Mouse (Mus musculus) cerebellum, postnatal 25 days (tissue): Measurements from ENCODE around the gene Prkce.
A peak's percentile ranks its signal among the peaks of the same experiment; 100 is the strongest.

Source experiments
- DNase-seq, 2 experiments: peaks; one replicate each; pipeline ENCODE4 v3.0.0; 2021; ENCODE audit warnings: mixed read lengths in 2 of 2

Prkce gene

GRCm38 (mm10) chr17:86302861-86303331, 135.3 kb downstream of the Prkce start:
- no peak for DNase-seq

- DNase-seq, result no peak
These were observed 136.0 kb downstream of the Prkce start for GRCm38 (mm10) chr17:86303401-86304243.

DNA sequence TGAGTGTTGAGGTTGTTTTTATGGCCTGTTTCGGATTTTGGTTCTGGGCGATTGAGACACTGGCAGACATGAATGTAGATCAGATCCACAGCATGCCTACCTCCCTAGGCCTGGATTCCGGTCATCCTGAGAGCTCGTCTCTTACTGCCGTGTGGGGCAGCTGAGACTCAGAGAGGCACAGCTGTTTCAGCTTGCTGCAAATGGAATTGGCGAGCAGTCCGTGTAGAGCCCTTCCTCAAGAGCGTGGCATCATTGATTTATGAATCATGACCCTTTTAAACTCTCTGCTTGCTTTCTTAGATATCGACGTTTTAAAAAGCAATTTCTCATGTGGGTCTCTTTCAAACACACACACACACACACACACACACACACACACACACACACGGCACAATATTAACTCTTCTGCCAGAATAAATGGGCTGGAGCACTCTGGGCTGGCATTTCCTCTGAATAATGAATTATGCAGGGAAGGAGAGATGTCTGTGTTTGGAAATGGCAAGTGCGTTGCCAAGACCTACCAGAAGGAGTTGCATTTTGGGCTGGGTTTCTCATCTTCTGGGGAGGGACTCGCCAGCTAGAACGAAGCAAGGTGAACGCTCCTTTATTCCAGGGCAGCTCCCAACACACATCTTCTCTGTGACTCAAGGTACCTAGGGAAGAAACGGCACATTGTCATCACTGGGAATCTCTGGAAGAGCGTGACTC, 137.5 kb downstream of the Prkce start:
- DNase-seq, result no peak

DNA sequence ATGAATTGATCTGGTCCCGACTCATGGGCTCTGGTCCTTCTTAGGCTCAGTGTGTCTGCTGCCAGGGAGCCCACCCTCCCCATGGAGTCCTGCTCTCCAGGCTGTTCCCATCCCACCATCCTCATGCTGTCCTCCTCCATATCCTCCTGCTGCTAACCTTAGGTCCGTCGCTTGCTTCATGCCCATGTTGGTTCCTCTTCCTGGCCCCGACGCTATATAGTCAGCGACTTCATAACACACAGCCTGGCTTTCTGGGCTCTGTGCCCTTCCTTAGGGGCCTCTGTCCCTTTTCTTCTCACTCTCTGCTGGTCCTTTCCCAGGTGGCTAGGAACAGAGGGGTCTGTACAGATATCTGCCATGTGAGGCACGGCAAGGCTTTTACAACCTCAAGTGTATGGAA, 138.6 kb downstream of the Prkce start:
- no peak for DNase-seq

- no peak for DNase-seq
These were observed 146.0 kb downstream of the Prkce start for GRCm38 (mm10) chr17:86313413-86314139.

GRCm38 (mm10) chr17:86315874-86316273, 148.3 kb downstream of the Prkce start:
- DNase-seq, result no peak

DNA sequence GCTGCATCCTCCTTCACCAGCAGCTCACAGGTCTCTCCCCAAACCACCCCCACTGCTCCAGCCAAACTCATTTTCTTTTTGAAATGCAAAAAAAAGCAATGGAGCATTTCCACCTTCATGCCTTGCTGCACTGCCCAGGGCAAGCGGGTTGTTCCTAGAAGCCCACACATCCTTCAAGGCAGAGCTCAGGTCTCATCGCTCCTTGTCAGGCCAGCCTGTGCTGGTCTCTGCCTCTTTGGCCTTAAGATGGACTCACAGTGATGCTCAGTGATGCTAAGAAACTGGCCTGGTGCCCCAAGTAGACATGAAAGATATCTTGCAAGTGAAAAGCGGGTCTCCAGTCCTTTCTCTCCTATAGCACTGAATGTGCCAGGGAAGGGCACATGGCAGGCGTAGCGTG, 149.2 kb downstream of the Prkce start:
- DNase-seq, result no peak

- no peak for DNase-seq
These were observed 149.6 kb downstream of the Prkce start for GRCm38 (mm10) chr17:86317197-86317596.

DNA sequence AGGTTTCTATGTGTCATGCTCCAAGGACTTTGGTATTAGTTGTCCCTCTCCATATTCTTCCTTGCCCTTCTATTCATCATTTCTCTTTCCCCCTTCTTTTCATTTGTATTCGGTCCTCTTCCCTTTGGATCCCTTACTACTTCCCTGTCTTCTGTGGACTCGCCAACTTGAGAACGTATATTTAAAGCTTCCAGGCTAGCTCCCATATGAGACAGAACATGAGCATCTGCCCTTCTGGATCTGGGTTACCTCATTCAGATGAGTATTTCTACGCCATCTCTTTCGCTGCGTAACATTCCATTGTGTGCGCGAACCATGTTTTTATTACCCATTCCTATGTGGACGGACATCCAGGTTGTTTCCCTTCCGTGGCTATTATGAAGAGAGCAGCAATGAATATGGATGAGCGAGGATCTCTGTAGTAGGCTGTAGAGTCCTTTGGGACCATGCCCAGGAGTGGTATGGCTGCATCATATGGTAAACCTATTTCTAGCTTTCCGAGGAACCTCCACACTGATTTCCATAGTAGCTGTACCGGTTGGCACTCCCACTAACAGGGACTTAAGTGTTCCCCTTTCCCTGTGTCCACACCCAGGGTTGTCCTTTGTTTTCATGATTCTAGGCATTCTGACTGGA, 152.5 kb downstream of the Prkce start:
- DNase-seq, result no peak

- no peak for DNase-seq
These were observed 155.3 kb downstream of the Prkce start for GRCm38 (mm10) chr17:86322840-86323239.

DNA sequence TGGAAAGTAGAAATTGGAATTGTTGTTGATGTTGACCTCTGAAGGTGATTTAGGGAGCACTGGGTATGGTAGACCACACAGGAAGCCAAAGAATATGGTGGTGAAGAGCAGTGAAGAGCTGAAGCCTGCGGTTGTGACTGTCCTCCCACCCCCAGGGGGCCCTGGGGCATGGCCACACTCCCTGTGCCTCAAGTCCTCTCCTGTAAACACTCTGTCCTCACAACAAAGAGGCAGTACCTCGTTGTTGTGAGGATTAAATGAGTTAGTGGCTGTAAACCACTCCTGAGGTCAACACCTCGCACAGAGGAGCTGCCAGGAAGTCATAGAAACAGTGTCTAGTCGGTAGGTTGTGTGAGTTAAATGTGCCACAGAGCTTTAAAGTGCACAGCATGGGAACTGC, 155.7 kb downstream of the Prkce start:
- no peak for DNase-seq

GRCm38 (mm10) chr17:86323909-86324686, 156.5 kb downstream of the Prkce start:
- DNase-seq, result no peak

- no peak for DNase-seq
These were observed 157.2 kb downstream of the Prkce start for GRCm38 (mm10) chr17:86324756-86325155.

DNA sequence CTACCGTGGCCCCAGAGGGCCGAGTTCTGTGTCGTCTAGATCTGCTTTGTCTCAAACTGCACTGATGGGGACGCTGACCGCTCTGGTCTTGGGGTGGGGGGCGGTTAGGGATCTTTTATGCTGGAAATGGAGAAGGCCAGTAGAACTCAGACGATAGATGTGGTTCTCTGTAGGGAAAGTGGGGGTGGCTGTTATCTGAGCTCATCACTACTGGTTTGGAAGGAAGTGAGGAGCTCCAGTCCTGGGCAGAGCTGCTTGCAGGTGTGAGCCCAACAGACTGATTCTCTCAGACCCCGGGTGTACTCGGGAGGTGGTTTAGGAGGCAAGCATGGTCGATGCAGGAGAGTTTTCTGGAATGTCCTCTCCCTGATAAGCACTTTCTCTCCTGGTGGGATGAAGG, 157.7 kb downstream of the Prkce start:
- DNase-seq, result no peak

GRCm38 (mm10) chr17:86327958-86328357, 160.4 kb downstream of the Prkce start:
- no peak for DNase-seq

DNA sequence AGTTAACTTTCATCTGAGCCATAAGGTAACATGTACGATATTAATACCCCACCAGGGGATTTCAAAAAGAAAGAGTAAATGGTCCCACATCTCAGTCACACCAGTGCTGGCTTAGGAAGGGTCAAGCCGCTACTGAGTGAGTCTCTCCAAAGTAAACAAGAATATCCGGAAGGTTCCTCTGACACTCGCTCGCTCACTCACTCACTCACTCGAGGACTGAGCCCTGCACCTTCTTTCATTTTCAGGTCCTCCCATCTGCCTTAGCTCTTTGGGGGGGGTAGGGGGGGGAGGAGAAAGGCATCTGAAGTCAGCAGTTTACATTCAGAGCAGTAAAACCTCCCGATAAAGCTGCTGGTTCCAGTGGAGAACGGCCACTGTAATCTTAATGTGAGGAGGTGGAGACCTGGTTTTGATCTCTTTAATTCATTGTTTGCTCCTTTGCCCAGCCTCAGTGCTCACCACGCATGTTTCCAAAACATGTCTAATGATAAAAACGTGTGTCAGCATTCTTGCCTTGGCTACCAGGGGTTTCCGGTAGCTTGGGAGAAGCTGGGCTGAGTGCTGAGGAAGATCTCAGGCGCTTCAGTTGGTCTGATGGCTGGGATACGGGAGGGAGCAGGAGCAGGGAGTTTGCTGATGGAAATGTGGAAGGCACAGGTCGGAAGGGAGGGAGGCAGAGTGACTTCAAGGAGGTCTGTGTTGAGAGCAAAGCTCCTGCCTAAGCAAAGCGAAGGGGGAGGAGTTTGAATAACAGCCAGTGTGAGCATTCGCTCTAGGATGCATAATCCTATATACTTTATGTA, 161.9 kb downstream of the Prkce start:
- DNase-seq, result no peak

DNA sequence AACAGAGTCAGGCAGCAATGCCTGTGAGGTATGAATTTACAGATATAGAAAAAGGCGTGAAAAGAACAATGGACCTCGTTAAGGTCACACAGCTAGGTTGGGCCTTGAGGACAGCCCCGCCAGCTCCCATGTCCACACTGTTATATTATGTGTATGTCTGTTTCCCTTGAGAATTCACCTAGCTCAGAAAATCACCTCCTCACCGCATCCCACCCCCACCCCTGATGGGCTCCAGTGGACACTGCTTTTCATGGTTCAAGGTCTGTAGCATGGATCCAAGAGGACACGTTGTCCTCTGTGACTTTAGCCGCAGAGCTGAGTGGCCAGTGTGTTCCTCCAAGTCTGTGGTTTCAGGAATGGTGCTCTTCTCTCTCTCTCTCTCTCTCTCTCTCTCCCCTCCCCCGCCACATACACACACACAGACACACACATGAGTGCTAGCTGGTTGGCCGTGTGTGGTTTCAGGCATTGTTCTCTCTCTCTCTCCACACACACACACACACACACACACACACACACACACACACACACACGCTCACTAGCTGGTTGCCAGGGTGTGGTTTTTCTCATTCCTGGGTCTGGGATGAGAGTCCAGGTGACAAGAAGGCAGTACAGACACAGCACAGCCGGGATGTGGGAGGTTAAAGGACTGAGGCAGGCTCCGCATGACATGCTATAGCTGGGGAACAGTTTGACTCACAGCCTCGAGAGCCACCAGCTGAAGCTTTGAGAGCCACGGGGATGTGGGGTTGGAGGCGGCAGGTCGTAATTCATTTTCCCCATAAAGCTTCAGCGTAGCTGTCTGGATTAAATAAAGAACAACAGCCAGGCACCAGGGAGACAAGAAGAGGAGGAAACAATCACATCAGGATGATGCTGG, 162.7 kb downstream of the Prkce start:
- DNase-seq, result no peak

GRCm38 (mm10) chr17:86331835-86332234, 164.2 kb downstream of the Prkce start:
- no peak for DNase-seq

- DNase-seq, result peak in 1 of 2 experiments; percentile 56
These were observed 167.4 kb downstream of the Prkce start for GRCm38 (mm10) chr17:86334990-86335389.

DNA sequence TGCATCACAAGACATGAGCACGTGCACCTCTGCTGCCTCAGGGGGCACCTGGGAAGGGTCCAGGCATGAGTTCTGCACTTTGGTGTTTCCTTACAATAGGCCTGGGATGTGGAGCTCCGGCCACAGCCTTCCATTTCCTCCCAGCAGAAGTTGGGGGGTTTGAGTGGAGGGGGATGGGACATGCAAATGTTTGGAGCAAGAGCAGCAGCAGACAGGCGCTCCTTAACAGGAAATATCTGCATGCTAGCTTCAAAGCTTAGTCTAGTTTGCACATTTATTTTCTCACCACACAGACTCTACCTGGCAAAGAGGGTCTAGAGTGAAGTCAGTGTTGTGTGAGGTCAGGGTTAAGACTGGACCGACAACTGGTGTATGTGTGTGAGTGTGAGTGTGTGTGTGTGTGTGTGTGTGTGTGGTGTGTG, 169.1 kb downstream of the Prkce start:
- DNase-seq, result no peak
